Mouse (Mus musculus) embryonic fibroblast, embryonic 13.5 days (primary cell): ENCODE data around the gene Ubtd2.

Experiments used
- CTCF ChIP-seq: IDR thresholded peaks from 2 replicates; pipeline ENCODE4 v1.5.1; 2011; ENCODE audit warnings: mild to moderate bottlenecking, control low read depth, low read length, moderate library complexity, borderline replicate concordance; ENCODE audit not compliant: insufficient read depth
- POLR2A ChIP-seq: IDR thresholded peaks from 2 replicates; pipeline ENCODE4 v1.6.1; 2011; ENCODE audit warnings: low read depth, mild to moderate bottlenecking, control low read depth, low read length, moderate library complexity

GRCm38 (mm10) chr11:32556333-32556990 is 101.3 kb downstream of the Ubtd2 start:
- no peak for TF ChIP-seq CTCF
- no peak for TF ChIP-seq POLR2A
